Mouse (Mus musculus): Measurements from ENCODE around the gene Igsf6. TPM values are rescaled to one million over a fixed set of nuclear protein-coding genes. Genes with fewer than 3 reads are reported as not detected.

The Igsf6 gene
- polyA plus RNA-seq, 1 experiment from 2014 or later = 10.2 TPM

DNA sequence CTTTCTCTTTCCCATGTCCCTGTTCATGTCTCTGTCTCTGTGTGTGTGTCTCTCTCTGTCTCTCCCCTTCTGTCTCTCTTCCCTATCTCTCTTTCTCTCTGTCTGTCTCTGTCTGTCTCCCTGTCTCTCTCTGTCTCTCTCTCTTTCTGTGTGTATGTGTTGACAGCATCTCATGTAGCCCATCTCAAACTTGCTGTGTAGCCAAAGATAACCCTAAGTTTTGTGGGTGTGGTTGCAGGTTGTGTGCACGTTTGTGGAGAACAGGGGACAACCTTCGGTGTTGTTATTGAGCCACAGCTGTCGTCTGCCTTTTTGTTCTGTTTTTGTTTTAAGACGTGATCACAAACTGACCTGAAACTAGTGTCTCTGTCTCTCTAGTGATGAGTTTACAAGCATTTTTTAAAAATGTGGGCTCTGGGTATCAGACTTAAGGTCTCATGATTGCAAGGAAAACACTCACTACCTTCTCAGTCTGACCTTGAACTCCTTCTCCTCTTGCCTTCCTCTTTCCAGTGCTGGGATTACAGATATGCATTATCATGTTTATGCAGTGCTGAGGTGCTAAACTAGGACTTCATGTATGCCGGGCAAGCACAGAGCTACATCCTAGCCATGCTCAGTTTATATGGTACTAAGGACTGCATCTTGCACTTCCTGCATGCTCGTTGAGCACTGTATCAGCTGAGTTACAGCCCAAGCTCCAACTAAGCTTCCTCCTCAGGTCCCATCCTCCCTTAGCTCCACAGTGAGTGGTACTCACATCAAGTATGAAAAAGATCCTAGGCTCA is 49.0 kb downstream of the Igsf6 start:
- no peak overlapping the region for H3K27ac ChIP-seq (ENCODE audit: low read depth, low read length)
- H3K27me3 ChIP-seq (replicated peaks; ENCODE audit: control insufficient read depth, insufficient read depth, low read length) = 0 out of 2 replicates have a peak, but pooled peaks cover 3% of the 10 kb centered on the region
- ATAC-seq (replicated peaks; ENCODE audit: low FRiP score) = peak; percentile 78
- 0 out of 2 replicates have a peak overlapping the region, but pooled peaks have one; percentile 26 for H3K4me2 ChIP-seq
- no peak overlapping the region for H3K4me3 ChIP-seq (ENCODE audit: low read depth, low read length)
- DNase-seq (ENCODE audit: low spot score) = no peak
- peaks cover 3% of the 10 kb centered on the region; the same call in 1 of the 2 replicates for H3K4me1 ChIP-seq (replicated peaks; ENCODE audit: control insufficient read depth, insufficient read depth, low read length)
- H3K36me3 ChIP-seq (ENCODE audit: control insufficient read depth, insufficient read depth, low read length) = no peaks in the 10 kb centered on the region
- H3K9me3 ChIP-seq (ENCODE audit: control insufficient read depth, low read length) = no peaks in the 10 kb centered on the region
- WGBS = 54% methylated on average over 6 of the region's 6 CpGs
- H3K9ac ChIP-seq (ENCODE audit: low read depth, low read length) = no peak overlapping the region

DNA sequence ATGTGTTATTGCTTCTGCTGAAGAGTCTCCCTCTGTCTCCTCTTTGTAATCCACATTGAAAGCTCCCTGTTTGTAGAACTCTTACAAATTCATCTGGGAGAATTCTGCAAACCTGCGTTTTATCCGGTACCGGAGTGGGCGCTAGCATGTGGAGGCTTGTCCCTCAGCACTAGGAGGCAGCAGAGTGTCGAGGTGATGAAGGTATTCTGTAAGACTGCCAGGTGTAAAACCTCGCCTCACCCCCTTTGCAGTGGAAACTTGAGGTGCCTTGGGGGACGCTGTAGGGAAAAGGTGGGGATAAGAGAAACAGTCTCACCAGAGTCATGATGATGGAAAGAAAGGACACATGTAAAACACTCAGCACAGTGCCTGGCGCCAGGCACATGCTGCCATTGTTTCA is 54.1 kb downstream of the Igsf6 start:
- ATAC-seq (replicated peaks; ENCODE audit: low FRiP score) (no peak), DNase-seq (ENCODE audit: low spot score) (no peak)
- 40% methylated on average over 8 of the region's 8 CpGs for WGBS
- Histone ChIP-seq H3K9me3 (ENCODE audit: control insufficient read depth, low read length) (no peaks in the 10 kb centered on the region), H3K27ac (ENCODE audit: low read depth, low read length) (no peak overlapping the region), H3K36me3 (ENCODE audit: control insufficient read depth, insufficient read depth, low read length) (no peaks in the 10 kb centered on the region), H3K27me3 (replicated peaks; ENCODE audit: control insufficient read depth, insufficient read depth, low read length) (no peaks in the 10 kb centered on the region), H3K9ac (ENCODE audit: low read depth, low read length) (no peak overlapping the region), H3K4me1 (replicated peaks; ENCODE audit: control insufficient read depth, insufficient read depth, low read length) (no peaks in the 10 kb centered on the region), H3K4me2 (no peak overlapping the region), H3K4me3 (ENCODE audit: low read depth, low read length) (no peak overlapping the region)

DNA sequence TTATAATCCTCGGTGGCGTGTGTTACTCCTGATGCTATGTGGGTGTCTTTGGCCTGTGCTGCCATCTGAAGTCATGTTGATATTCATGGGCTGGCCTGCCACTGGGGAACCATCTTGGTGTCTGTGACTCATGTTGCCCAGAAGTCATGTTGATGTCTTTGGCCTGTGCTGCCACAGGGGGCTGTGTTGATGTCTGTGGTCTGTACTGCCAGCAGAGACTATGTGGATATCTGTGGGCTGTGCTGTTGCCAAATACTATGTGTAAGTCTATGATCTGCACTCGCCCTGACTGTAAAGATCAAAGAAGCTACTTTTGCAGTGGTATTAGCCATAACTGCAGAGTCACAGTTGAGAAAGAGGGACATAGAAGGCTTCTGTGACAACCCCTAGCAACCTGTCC is 55.6 kb downstream of the Igsf6 start:
- DNase-seq (ENCODE audit: low spot score) = no peak
- Histone ChIP-seq H3K4me2 (no peak overlapping the region), H3K27ac (ENCODE audit: low read depth, low read length) (no peak overlapping the region), H3K9ac (ENCODE audit: low read depth, low read length) (no peak overlapping the region), H3K4me1 (replicated peaks; ENCODE audit: control insufficient read depth, insufficient read depth, low read length) (no peaks in the 10 kb centered on the region), H3K9me3 (ENCODE audit: control insufficient read depth, low read length) (no peaks in the 10 kb centered on the region), H3K36me3 (ENCODE audit: control insufficient read depth, insufficient read depth, low read length) (no peaks in the 10 kb centered on the region), H3K4me3 (ENCODE audit: low read depth, low read length) (no peak overlapping the region), H3K27me3 (replicated peaks; ENCODE audit: control insufficient read depth, insufficient read depth, low read length) (no peaks in the 10 kb centered on the region; the same call in 1 of the 2 replicates)
- no peak for ATAC-seq (replicated peaks; ENCODE audit: low FRiP score)
- 80% methylated on average over 3 of the region's 3 CpGs for WGBS

DNA sequence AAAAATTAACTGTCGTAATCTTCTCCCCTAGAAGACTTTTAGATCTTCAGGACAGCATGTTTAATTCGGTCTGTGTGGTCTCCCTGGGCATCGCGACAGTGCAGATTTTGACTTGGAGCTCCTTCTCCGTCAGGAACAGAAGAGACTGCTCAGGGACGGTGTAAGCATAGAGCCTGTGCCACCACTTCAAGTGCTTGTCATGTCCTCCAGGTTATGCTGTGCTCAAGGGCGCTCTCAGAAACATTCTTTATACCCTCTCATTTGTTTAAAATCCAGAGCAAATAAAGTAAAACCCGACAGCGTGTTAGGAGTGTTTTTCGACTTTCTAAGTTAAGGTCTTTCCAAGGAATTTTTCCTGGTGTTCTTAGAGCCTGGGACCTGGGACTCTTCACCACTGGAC is 59.9 kb downstream of the Igsf6 start:
- WGBS = 84% methylated on average over 10 of the region's 10 CpGs
- Histone ChIP-seq H3K4me1 (replicated peaks; ENCODE audit: control insufficient read depth, insufficient read depth, low read length) (no peaks in the 10 kb centered on the region), H3K27me3 (replicated peaks; ENCODE audit: control insufficient read depth, insufficient read depth, low read length) (no peaks in the 10 kb centered on the region; the same call in 1 of the 2 replicates), H3K4me3 (ENCODE audit: low read depth, low read length) (no peak overlapping the region), H3K9ac (ENCODE audit: low read depth, low read length) (no peak overlapping the region), H3K36me3 (ENCODE audit: control insufficient read depth, insufficient read depth, low read length) (no peaks in the 10 kb centered on the region), H3K9me3 (ENCODE audit: control insufficient read depth, low read length) (no peaks in the 10 kb centered on the region), H3K4me2 (no peak overlapping the region), H3K27ac (ENCODE audit: low read depth, low read length) (no peak overlapping the region)
- no peak for DNase-seq (ENCODE audit: low spot score)
- no peak for ATAC-seq (replicated peaks; ENCODE audit: low FRiP score)

Other genes starting within 250 kb of the Igsf6 start
- 21.2 and 23.2 TPM in 2 replicates for gene Eef2k, start 231.7 kb downstream of the Igsf6 start, polyA plus RNA-seq (2014; fragmentation: Nextera tagmentation; extraction: Ambion mirVana)
- gene Polr3e, start 156.8 kb downstream of the Igsf6 start, polyA plus RNA-seq (2014; fragmentation: Nextera tagmentation; extraction: Ambion mirVana) = 30.0 and 31.3 TPM in 2 replicates
- gene Cdr2, start 92.3 kb downstream of the Igsf6 start, polyA plus RNA-seq (2014; fragmentation: Nextera tagmentation; extraction: Ambion mirVana) = 16.3 and 17.3 TPM in 2 replicates
- 0.38 TPM in 1 of 2 replicates, not detected in the other for gene Mfsd13b, start 92.1 kb downstream of the Igsf6 start, polyA plus RNA-seq (2014; fragmentation: Nextera tagmentation; extraction: Ambion mirVana)
- 105 and 112 TPM in 2 replicates for gene Mettl9, start 40.1 kb downstream of the Igsf6 start, polyA plus RNA-seq (2014; fragmentation: Nextera tagmentation; extraction: Ambion mirVana)
- 0.16 TPM in 1 of 2 replicates, not detected in the other for gene Otoa, start 7.1 kb upstream of the Igsf6 start, polyA plus RNA-seq (2014; fragmentation: Nextera tagmentation; extraction: Ambion mirVana)